Mouse (Mus musculus) subcutaneous adipose tissue, adult 2 months (tissue): ENCODE results near the gene Sav1. TPM values are rescaled to one million over a fixed set of nuclear protein-coding genes. Genes with fewer than 3 reads are reported as not detected.

Experiments used
- polyA plus RNA-seq: library from polyadenylated mRNA; depleted of rRNA; stranded (reverse); fragments of >200 nt; gene quantifications from 2 replicates; pipeline ENCODE4 v1.2.3, GENCODE M21; 2012; ENCODE audit warnings: low replicate concordance; rRNA removed

The Sav1 gene
- 32.2 and 42.3 TPM in 2 replicates for polyA plus RNA-seq

GRCm38 (mm10) chr12:69986786-69987497 lies at the start of gene Sav1:
TSS of gene Sav1 (minus strand) at chr12:69987002.

Other genes starting within 250 kb of the Sav1 start
- gene Cdkl1, start 195.7 kb downstream of the Sav1 start, polyA plus RNA-seq, result 0.67 and 19.4 TPM in 2 replicates
- 1.6 and 2.3 TPM in 2 replicates for gene Atl1, start 94.4 kb downstream of the Sav1 start, polyA plus RNA-seq
- 6.4 and 17.3 TPM in 2 replicates for gene Map4k5, start 93.8 kb downstream of the Sav1 start, polyA plus RNA-seq
- 8.2 and 19.6 TPM in 2 replicates for gene Nin, start 126.7 kb upstream of the Sav1 start, polyA plus RNA-seq
- not detected in 2 replicates for gene Abhd12b, start 167.1 kb upstream of the Sav1 start, polyA plus RNA-seq
- gene Pygl, start 244.5 kb upstream of the Sav1 start, polyA plus RNA-seq, result 143 and 240 TPM in 2 replicates